Mouse (Mus musculus) heart, embryonic 11.5 days (tissue): ENCODE results near the gene Kcnk5. TPM values are rescaled to one million over a fixed set of nuclear protein-coding genes. Genes with fewer than 3 reads are reported as not detected.

Experiments
- ATAC-seq: fragments of 200-750 bp; cut with Nextera tagmentation; replicated peaks from 2 replicates; pipeline ENCODE4 v1.8.0; 2017; ENCODE audit warnings: moderate library complexity; ENCODE audit not compliant: insufficient number of reproducible peaks, low FRiP score, low TSS enrichment
- H3K27ac ChIP-seq: fragments of 300-500 bp; sonication (generic); 2 replicates; pipeline ENCODE4 v1.5.1; 2014; ENCODE audit warnings: mild to moderate bottlenecking, low read depth, low read length
- H3K27me3 ChIP-seq: fragments of 300-500 bp; sonication (generic); 2 replicates; pipeline ENCODE4 v1.6.1; 2014; ENCODE audit warnings: mild to moderate bottlenecking, low read length, mixed read lengths; ENCODE audit not compliant: control insufficient read depth, insufficient read depth
- H3K36me3 ChIP-seq: fragments of 300-500 bp; sonication (generic); 2 replicates; pipeline ENCODE4 v1.6.1; 2014; ENCODE audit warnings: mild to moderate bottlenecking, low read length, moderate library complexity, mixed read lengths; ENCODE audit not compliant: control insufficient read depth, insufficient read depth
- H3K4me1 ChIP-seq: fragments of 300-500 bp; sonication (generic); 2 replicates; pipeline ENCODE4 v1.6.1; 2014; ENCODE audit warnings: low read length; ENCODE audit not compliant: control insufficient read depth, insufficient read depth
- H3K4me2 ChIP-seq: fragments of 300-500 bp; sonication (generic); 2 replicates; pipeline ENCODE4 v1.6.1; 2014; ENCODE audit warnings: mild to moderate bottlenecking, moderate library complexity
- H3K4me3 ChIP-seq: fragments of 300-500 bp; sonication (generic); 2 replicates; pipeline ENCODE4 v1.5.1; 2014; ENCODE audit warnings: low read depth, low read length
- H3K9ac ChIP-seq: fragments of 300-500 bp; sonication (generic); 2 replicates; pipeline ENCODE4 v1.6.1; 2014; ENCODE audit warnings: mild to moderate bottlenecking, low read depth, low read length, moderate library complexity
- H3K9me3 ChIP-seq: fragments of 300-500 bp; sonication (generic); replicated peaks from 2 replicates; pipeline ENCODE4 v1.6.1; 2016; ENCODE audit warnings: low read length; ENCODE audit not compliant: control insufficient read depth
- WGBS: fragments of 180-500 bp; shearing (Covaris S2); extraction: QIAGEN DNeasy Blood & Tissue Kit; methylation state at CpG from one replicate; pipeline ENCODE4 v1.1.7; 2014; ENCODE audit not compliant: insufficient replicate concordance; 5-methylcytosine and 5-hydroxymethylcytosine counted together
- polyA plus RNA-seq: library from polyadenylated mRNA; unstranded; fragments of >200 nt; fragmentation: Nextera tagmentation; extraction: Ambion mirVana; gene quantifications from 2 replicates; pipeline ENCODE4 v1.2.1, GENCODE M21; 2014

Kcnk5 gene
- polyA plus RNA-seq, 1 experiment from 2014 or later: 2.9 TPM

DNA sequence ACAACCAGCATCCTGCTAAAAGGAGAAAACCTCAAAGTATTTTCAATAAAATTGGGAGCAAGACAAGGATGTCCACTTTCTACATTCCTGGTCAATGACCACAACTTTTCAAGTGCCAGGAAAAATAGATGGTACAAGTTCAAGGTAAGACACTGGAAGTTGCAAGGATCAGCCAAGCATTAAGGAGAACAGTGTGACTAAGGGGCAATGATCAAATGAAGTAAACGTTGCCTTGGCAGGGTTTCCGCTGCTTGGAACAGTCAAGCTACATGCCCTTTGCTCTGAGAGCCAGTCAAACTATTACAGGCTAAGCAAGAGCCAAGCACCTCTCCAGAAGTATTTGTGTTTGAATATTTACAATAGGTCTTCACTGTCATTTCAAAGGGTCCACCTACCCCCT is 8.1 kb upstream of the Kcnk5 start:
- no peak overlapping the region for H3K4me3 ChIP-seq
- WGBS: 90% methylated on average over 2 of the region's 2 CpGs

DNA sequence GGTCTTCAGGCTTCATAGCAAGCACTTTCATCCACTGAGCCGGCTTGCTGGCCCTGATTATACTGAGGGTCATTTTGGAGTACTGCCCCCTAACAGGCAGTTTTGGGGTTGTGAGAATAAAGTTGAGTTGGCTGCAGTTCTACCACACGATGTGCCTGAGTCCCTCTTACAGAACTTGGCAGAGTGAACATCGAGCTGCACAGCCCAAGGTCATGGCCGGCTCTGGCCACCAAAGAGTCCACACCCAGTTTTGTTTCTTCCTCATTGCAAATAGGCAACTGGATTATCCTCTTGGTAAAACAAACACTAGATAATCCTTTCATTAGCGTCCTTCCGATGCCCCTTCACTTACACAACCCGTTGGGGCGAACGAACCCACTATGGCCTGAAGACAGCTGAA is 3.8 kb upstream of the Kcnk5 start:
- H3K36me3 ChIP-seq: no peaks in the 10 kb centered on the region
- H3K4me1 ChIP-seq: peaks cover 6% of the 10 kb centered on the region; the same call in 1 of the 2 replicates
- H3K27me3 ChIP-seq: no peaks in the 10 kb centered on the region
- H3K4me2 ChIP-seq: no peak overlapping the region
- no peaks in the 10 kb centered on the region for H3K9me3 ChIP-seq
- H3K9ac ChIP-seq: no peak overlapping the region
- 72% methylated on average over 9 of the region's 9 CpGs for WGBS
- H3K4me3 ChIP-seq: no peak overlapping the region
- H3K27ac ChIP-seq: no peak overlapping the region
- ATAC-seq: no peak

More for the DNA sequence above, 8.1 kb upstream of the Kcnk5 start:
- Histone ChIP-seq H3K9me3 (no peaks in the 10 kb centered on the region), H3K9ac (no peak overlapping the region), H3K36me3 (no peaks in the 10 kb centered on the region), H3K27me3 (no peaks in the 10 kb centered on the region), H3K4me1 (no peaks in the 10 kb centered on the region), H3K4me2 (no peak overlapping the region), H3K27ac (no peak overlapping the region)
- no peak for ATAC-seq

DNA sequence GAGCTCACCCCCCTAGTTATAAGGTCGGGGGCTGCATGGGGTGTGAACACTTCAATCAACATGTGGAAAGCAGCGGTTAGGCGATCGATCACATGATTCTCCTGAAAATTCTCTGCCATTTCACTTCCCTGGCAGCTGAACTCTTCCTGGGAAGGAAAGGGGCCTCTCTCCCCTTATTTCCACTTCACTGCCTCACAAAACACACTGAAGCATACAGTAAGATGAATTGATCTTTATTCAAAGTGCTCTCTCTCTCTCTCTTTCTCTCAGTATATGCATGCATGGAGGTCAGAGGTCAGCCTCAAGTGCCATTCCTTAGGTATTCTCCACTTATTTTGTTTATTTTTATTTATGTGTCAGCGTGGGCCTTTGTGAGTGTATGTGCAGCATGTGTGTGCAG is 2.1 kb upstream of the Kcnk5 start:
- no peaks in the 10 kb centered on the region for H3K27me3 ChIP-seq
- H3K36me3 ChIP-seq: no peaks in the 10 kb centered on the region
- 61% methylated on average over 5 of the region's 5 CpGs for WGBS
- H3K9ac ChIP-seq: no peak overlapping the region
- H3K4me3 ChIP-seq: no peak overlapping the region
- H3K9me3 ChIP-seq: no peaks in the 10 kb centered on the region
- H3K4me1 ChIP-seq: peaks cover 15% of the 10 kb centered on the region; the same call in 1 of the 2 replicates
- no peak overlapping the region for H3K27ac ChIP-seq
- no peak overlapping the region for H3K4me2 ChIP-seq
- no peak for ATAC-seq

GRCm38 (mm10) chr14:20182596-20182995 is 987 bp upstream of the Kcnk5 start:
- no peak for ATAC-seq
- H3K4me2 ChIP-seq: no peak overlapping the region
- no peak overlapping the region for H3K4me3 ChIP-seq
- no peaks in the 10 kb centered on the region for H3K27me3 ChIP-seq
- peaks cover 17% of the 10 kb centered on the region; the same call in 1 of the 2 replicates for H3K4me1 ChIP-seq
- no peak overlapping the region for H3K9ac ChIP-seq
- H3K36me3 ChIP-seq: no peaks in the 10 kb centered on the region
- WGBS: 76% methylated on average over 7 of the region's 7 CpGs
- H3K9me3 ChIP-seq: no peaks in the 10 kb centered on the region
- H3K27ac ChIP-seq: no peak overlapping the region

GRCm38 (mm10) chr14:20180751-20181162 is 852 bp downstream of the Kcnk5 start:
- Histone ChIP-seq H3K4me1 (peaks cover 17% of the 10 kb centered on the region; the same call in 1 of the 2 replicates), H3K27me3 (no peaks in the 10 kb centered on the region), H3K4me2 (peak overlapping the region; percentile 91), H3K36me3 (no peaks in the 10 kb centered on the region), H3K9ac (peak overlapping the region; percentile 68), H3K27ac (no peak overlapping the region; the same call in 1 of the 2 replicates), H3K9me3 (no peaks in the 10 kb centered on the region), H3K4me3 (peak overlapping the region; percentile 57)
- ATAC-seq: no peak
- WGBS: 0% methylated on average over 23 of the region's 24 CpGs

DNA sequence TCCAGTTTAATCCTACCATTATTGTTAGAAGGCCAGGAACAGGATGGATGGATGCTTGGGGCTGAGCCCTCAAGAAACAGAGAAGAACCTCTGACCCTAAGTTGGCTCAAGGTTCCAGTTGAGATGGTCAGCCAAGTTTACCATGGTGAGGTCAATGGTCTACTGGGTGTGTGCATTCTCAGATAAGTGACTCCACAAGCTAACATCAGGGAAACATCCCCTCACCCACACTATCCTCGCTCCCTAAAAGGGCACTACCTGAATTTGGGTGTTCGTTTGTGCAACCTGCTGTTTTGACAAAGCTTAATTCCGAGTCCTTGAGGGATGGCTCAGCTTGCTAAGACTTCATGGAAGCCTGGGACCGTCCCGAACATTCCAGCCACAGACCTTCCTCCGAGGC is 1.3 kb downstream of the Kcnk5 start:
- Histone ChIP-seq H3K9ac (peak overlapping the region; percentile 68), H3K27ac (no peak overlapping the region), H3K36me3 (no peaks in the 10 kb centered on the region), H3K4me2 (peak overlapping the region; percentile 91), H3K4me1 (peaks cover 17% of the 10 kb centered on the region; the same call in 1 of the 2 replicates), H3K4me3 (peak overlapping the region; percentile 57), H3K9me3 (no peaks in the 10 kb centered on the region), H3K27me3 (no peaks in the 10 kb centered on the region)
- 5% methylated on average over 6 of the region's 6 CpGs for whole genome bisulfite sequencing
- ATAC-seq: no peak

- Histone ChIP-seq H3K27ac (no peak overlapping the region), H3K9me3 (no peaks in the 10 kb centered on the region), H3K9ac (no peak overlapping the region), H3K27me3 (no peaks in the 10 kb centered on the region), H3K36me3 (no peaks in the 10 kb centered on the region), H3K4me3 (peak overlapping the region; percentile 57), H3K4me2 (peak overlapping the region; percentile 91), H3K4me1 (peaks cover 17% of the 10 kb centered on the region; the same call in 1 of the 2 replicates)
- WGBS: 61% methylated on average over 5 of the region's 5 CpGs
- no peak for ATAC-seq
Observed at GRCm38 (mm10) chr14:20179731-20180280, 1.8 kb downstream of the Kcnk5 start.

DNA sequence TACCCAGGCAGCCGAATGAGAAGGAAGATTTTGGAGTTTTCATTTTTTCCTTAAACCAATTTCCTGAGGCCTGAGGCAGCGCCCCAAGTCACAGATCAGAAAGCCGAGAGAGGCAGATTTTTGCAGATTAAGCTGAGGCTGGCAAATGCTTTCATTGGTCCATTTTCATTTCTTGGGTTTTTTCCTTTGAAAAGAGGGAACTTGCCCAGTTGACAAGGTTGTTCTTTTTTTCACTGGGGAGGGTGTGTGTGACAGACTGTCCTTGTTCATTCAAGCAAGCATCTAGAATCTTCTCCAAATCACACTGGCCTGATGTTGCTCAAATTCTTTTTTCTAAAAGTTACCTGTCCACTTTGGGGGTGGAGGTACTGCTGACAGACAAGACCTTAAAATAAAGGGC is 2.5 kb downstream of the Kcnk5 start:
- H3K9me3 ChIP-seq: no peaks in the 10 kb centered on the region
- no peaks in the 10 kb centered on the region for H3K36me3 ChIP-seq
- H3K4me3 ChIP-seq: no peak overlapping the region
- no peaks in the 10 kb centered on the region for H3K27me3 ChIP-seq
- H3K4me2 ChIP-seq: peak overlapping the region; percentile 91
- 46% methylated on average over 3 of the region's 3 CpGs for WGBS
- peaks cover 17% of the 10 kb centered on the region; the same call in 1 of the 2 replicates for H3K4me1 ChIP-seq
- no peak overlapping the region for H3K9ac ChIP-seq
- no peak overlapping the region for H3K27ac ChIP-seq
- no peak for ATAC-seq

- WGBS: 29% methylated on average over 4 of the region's 4 CpGs
- Histone ChIP-seq H3K4me2 (peak overlapping the region; percentile 31), H3K27me3 (no peaks in the 10 kb centered on the region), H3K9me3 (no peaks in the 10 kb centered on the region), H3K9ac (no peak overlapping the region), H3K36me3 (no peaks in the 10 kb centered on the region), H3K4me1 (peaks cover 17% of the 10 kb centered on the region; the same call in 1 of the 2 replicates), H3K4me3 (no peak overlapping the region), H3K27ac (no peak overlapping the region)
- no peak for ATAC-seq
Observed at GRCm38 (mm10) chr14:20178593-20178992, 3.0 kb downstream of the Kcnk5 start.
